Mouse (Mus musculus): Measurements from ENCODE around the gene Ggt7. TPM values are rescaled to one million over a fixed set of nuclear protein-coding genes. Genes with fewer than 3 reads are reported as not detected.

The Ggt7 gene
- polyA plus RNA-seq, 1 experiment from 2014 or later: 50.1 TPM

DNA sequence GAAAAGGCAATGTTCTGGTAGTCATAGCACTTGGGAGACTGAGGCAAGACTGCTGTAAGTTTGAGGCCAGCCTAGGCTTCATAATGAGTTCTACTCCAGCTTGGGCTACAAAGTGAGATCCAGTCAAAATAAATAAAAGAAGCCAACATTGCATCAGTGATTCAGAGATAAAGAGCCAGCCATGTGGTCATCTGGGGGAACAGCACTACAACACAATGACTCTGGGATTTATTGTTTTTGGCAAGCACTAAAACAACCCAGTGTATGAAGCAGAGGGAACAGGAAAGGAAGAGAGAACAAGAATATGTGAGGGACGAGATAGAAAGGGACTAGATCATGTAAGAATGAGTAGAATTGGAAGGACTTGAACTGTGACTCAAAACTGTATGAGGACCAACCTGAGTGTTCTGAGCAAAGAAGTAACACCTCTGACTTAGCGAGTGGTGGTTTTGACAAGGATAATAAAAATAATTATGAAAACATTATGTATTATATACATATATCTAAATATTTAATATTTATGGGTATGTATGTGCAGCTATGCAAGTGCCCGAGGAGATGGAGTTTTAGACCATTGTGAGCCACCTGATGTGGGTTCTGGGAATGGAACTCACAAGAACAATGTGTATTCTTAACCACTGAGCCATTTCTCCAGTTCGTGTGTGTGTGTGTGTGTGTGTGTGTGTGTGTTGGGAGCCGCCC lies 19.9 kb upstream of the Ggt7 start:
- H3K9ac ChIP-seq: no peak overlapping the region
- H3K27me3 ChIP-seq (replicated peaks): no peaks in the 10 kb centered on the region
- H3K27ac ChIP-seq: no peak overlapping the region
- no peak overlapping the region for H3K4me2 ChIP-seq (replicated peaks)
- no peak overlapping the region for H3K4me3 ChIP-seq
- ATAC-seq (ENCODE audit: low FRiP score, low read depth): no peak
- no peaks in the 10 kb centered on the region for H3K36me3 ChIP-seq
- no peaks in the 10 kb centered on the region for H3K4me1 ChIP-seq
- WGBS: 79% methylated on average over 5 of the region's 5 CpGs
- H3K9me3 ChIP-seq: no peaks in the 10 kb centered on the region

DNA sequence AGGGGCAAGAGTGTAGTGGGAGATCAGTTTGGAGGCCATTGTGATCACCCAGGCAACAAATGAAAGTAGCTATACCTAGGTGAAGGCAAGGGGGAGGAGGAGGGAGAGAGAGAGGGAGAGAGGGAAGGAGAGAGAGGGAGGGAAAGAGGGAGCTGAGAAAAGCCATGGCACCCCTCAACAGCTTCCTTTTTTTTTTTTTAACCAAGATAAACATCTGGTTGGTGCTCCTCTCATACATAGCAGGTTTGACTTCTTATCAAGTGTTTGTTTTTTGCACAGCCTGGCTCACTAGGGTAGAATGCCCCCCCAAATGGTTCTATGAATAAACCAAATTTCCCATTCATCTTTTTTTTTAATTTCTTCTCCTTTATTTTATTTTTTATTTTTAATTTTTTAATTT lies 18.3 kb upstream of the Ggt7 start:
- H3K27me3 ChIP-seq (replicated peaks): no peaks in the 10 kb centered on the region
- no peak overlapping the region for H3K4me3 ChIP-seq
- no peak overlapping the region for H3K4me2 ChIP-seq (replicated peaks)
- H3K9me3 ChIP-seq: no peaks in the 10 kb centered on the region
- no peak for ATAC-seq (ENCODE audit: low FRiP score, low read depth)
- H3K27ac ChIP-seq: no peak overlapping the region
- no peak overlapping the region for H3K9ac ChIP-seq
- H3K36me3 ChIP-seq: no peaks in the 10 kb centered on the region
- H3K4me1 ChIP-seq: no peaks in the 10 kb centered on the region

GRCm38 (mm10) chr2:155527367-155527766 lies 9.3 kb upstream of the Ggt7 start:
- H3K4me1 ChIP-seq: no peaks in the 10 kb centered on the region
- no peaks in the 10 kb centered on the region for H3K27me3 ChIP-seq (replicated peaks)
- no peaks in the 10 kb centered on the region for H3K36me3 ChIP-seq
- no peak for ATAC-seq (ENCODE audit: low FRiP score, low read depth)
- 86% methylated on average over 5 of the region's 5 CpGs for WGBS
- H3K4me3 ChIP-seq: no peak overlapping the region
- no peaks in the 10 kb centered on the region for H3K9me3 ChIP-seq
- no peak overlapping the region for H3K27ac ChIP-seq
- H3K4me2 ChIP-seq (replicated peaks): no peak overlapping the region
- H3K9ac ChIP-seq: no peak overlapping the region

GRCm38 (mm10) chr2:155524378-155524777 lies 6.3 kb upstream of the Ggt7 start:
- H3K27ac ChIP-seq: no peak overlapping the region
- H3K9ac ChIP-seq: no peak overlapping the region
- WGBS: 65% methylated on average over 1 of the region's 1 CpGs
- no peaks in the 10 kb centered on the region for H3K36me3 ChIP-seq
- H3K4me2 ChIP-seq (replicated peaks): no peak overlapping the region
- H3K4me3 ChIP-seq: no peak overlapping the region
- no peaks in the 10 kb centered on the region for H3K27me3 ChIP-seq (replicated peaks)
- ATAC-seq (ENCODE audit: low FRiP score, low read depth): no peak
- H3K4me1 ChIP-seq: no peaks in the 10 kb centered on the region
- H3K9me3 ChIP-seq: no peaks in the 10 kb centered on the region

GRCm38 (mm10) chr2:155523706-155524105 lies 5.7 kb upstream of the Ggt7 start:
- Histone ChIP-seq H3K4me1 (peaks cover 3% of the 10 kb centered on the region; the same call in 1 of the 2 replicates), H3K4me2 (replicated peaks) (no peak overlapping the region), H3K9ac (no peak overlapping the region), H3K4me3 (no peak overlapping the region), H3K27ac (no peak overlapping the region), H3K9me3 (no peaks in the 10 kb centered on the region), H3K27me3 (replicated peaks) (no peaks in the 10 kb centered on the region), H3K36me3 (no peaks in the 10 kb centered on the region)
- 73% methylated on average over 5 of the region's 5 CpGs for WGBS
- ATAC-seq (ENCODE audit: low FRiP score, low read depth): no peak

DNA sequence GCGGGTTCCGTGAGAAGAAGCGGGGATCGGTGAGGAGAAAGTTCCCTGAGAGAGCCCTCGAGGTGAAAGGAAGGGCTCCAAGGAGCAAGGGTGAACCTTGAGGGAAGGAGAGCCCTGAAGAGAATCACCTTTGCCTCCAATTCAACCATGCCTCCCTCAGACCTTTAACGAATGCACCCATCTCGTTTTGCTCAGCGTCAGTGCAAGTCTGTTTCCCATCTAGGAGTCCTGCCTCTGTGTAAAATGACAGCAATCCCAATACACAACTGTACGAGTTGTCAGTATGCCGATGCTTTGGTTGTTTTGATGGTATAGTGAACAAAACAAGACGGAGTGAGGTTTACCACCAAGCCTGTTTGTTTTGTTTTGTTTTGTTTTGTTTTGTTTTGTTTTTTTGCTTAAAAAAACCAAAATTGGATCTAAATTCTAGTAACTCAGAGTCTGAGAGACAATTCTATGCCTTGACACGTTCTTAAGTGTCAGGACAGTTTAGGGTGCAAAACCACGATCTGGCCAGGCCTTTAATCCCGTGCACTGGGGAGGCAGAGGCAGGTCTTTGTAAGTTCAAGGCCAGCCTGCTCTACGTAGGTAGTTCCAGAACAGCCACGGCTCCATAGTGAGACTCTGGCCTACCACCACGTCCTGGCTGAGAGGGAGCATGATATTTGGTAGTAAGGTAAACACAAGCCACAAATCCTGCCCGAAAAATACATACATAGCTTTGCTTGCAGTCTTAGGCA lies 664 bp upstream of the Ggt7 start:
- Histone ChIP-seq H3K4me3 (peak overlapping the region; percentile 50), H3K4me1 (peaks cover 18% of the 10 kb centered on the region; the same call in 1 of the 2 replicates), H3K27me3 (replicated peaks) (no peaks in the 10 kb centered on the region), H3K9me3 (no peaks in the 10 kb centered on the region), H3K4me2 (replicated peaks) (peak overlapping the region; percentile 81), H3K27ac (0 out of 2 replicates have a peak overlapping the region, but pooled peaks have one; percentile 50), H3K9ac (peak overlapping the region; percentile 63), H3K36me3 (no peaks in the 10 kb centered on the region)
- WGBS: 28% methylated on average over 18 of the region's 18 CpGs
- ATAC-seq (ENCODE audit: low FRiP score, low read depth): no peak

DNA sequence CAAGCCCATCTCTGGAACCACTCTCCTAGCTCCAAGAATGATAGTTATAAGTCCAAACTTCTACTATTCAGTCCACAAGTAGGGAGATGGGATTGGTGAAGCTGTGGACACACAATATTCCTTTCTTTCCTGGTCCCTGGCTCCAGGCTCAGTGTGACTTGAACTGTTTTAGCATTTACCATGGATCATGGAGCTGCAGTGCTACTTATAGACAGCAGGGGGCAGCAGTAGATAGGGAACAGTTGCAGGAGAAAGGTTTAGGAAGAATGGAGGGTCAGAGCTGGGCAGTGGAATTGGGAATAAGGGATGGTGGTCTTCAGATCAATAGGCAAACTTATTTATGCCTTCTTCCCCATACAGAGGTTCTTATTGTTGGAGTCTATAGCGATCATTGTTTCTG lies 2.1 kb downstream of the Ggt7 start:
- no peak overlapping the region for H3K4me2 ChIP-seq (replicated peaks)
- no peak overlapping the region for H3K9ac ChIP-seq
- H3K4me1 ChIP-seq: peaks cover 29% of the 10 kb centered on the region
- 6% methylated on average over 1 of the region's 1 CpGs for WGBS
- no peaks in the 10 kb centered on the region for H3K27me3 ChIP-seq (replicated peaks)
- H3K9me3 ChIP-seq: no peaks in the 10 kb centered on the region
- H3K27ac ChIP-seq: no peak overlapping the region
- no peaks in the 10 kb centered on the region for H3K36me3 ChIP-seq
- no peak overlapping the region for H3K4me3 ChIP-seq
- ATAC-seq (ENCODE audit: low FRiP score, low read depth): no peak

DNA sequence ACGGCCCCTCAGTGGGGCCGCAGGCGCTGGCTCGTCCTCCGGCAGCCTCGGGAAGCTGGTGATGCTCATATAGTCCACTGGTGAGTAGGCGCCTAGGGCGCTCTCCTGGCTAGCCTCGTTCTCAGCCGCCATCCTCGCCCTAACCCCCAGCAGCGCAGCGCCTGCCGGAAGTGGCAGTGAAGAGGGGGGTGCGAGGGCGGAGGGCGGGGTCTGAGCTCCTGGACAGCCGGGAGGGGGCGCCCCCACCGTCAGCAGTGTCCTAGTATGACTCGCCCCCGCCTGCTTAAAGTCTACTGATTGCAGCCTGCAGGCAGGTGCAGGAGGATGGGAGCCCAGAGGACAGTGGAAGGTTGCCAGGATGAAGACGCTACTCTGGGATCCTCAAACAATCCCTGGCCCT lies 3.4 kb downstream of the Ggt7 start:
- Histone ChIP-seq H3K4me1 (peaks cover 29% of the 10 kb centered on the region), H3K4me2 (replicated peaks) (peak overlapping the region; percentile 82), H3K36me3 (no peaks in the 10 kb centered on the region), H3K4me3 (peak overlapping the region; percentile 60), H3K27ac (no peak overlapping the region), H3K9me3 (no peaks in the 10 kb centered on the region), H3K27me3 (replicated peaks) (no peaks in the 10 kb centered on the region), H3K9ac (peak overlapping the region; percentile 71)
- peak; percentile 17; the same call in 1 of the 2 replicates for ATAC-seq (ENCODE audit: low FRiP score, low read depth)
- WGBS: 1% methylated on average over 23 of the region's 23 CpGs

DNA sequence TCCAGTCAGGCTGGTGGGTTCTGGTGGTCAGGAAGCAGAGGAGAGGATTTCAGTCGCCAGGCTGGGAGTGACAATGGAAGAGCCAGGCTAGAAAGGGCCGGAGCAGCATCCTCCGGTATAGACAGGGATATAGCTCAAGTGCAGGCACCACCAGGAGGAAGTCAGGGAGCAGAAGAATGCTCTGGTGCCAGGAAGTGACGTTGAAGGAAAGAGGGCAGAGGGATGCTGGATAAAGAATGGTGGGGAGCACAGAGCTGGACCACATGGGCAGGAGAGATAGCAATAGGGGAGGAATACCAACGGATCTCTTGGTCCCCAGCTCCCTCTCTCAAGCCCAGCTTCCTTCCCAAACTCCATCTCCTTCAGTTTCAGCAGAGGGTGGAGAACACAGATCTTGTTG lies 4.5 kb downstream of the Ggt7 start:
- Histone ChIP-seq H3K27me3 (replicated peaks) (no peaks in the 10 kb centered on the region), H3K4me1 (peaks cover 24% of the 10 kb centered on the region), H3K27ac (no peak overlapping the region), H3K9ac (0 out of 2 replicates have a peak overlapping the region, but pooled peaks have one; percentile 71), H3K9me3 (no peaks in the 10 kb centered on the region), H3K4me3 (0 out of 2 replicates have a peak overlapping the region, but pooled peaks have one; percentile 60), H3K36me3 (no peaks in the 10 kb centered on the region), H3K4me2 (replicated peaks) (peak overlapping the region; percentile 82)
- WGBS: 79% methylated on average over 5 of the region's 5 CpGs
- ATAC-seq (ENCODE audit: low FRiP score, low read depth): no peak

GRCm38 (mm10) chr2:155512479-155512878 lies 5.6 kb downstream of the Ggt7 start:
- Histone ChIP-seq H3K4me3 (no peak overlapping the region), H3K4me1 (peaks cover 22% of the 10 kb centered on the region), H3K4me2 (replicated peaks) (0 out of 2 replicates have a peak overlapping the region, but pooled peaks have one; percentile 14)

GRCm38 (mm10) chr2:155507721-155508470 lies 10.1 kb downstream of the Ggt7 start:
- 0 out of 2 replicates have a peak, but pooled peaks cover 5% of the 10 kb centered on the region for H3K4me1 ChIP-seq
- WGBS: 81% methylated on average over 10 of the region's 10 CpGs
- H3K27ac ChIP-seq: no peak overlapping the region
- H3K9ac ChIP-seq: no peak overlapping the region
- H3K27me3 ChIP-seq (replicated peaks): no peaks in the 10 kb centered on the region
- no peak overlapping the region for H3K4me3 ChIP-seq
- peaks cover 17% of the 10 kb centered on the region for H3K36me3 ChIP-seq
- H3K9me3 ChIP-seq: no peaks in the 10 kb centered on the region
- ATAC-seq (ENCODE audit: low FRiP score, low read depth): no peak
- H3K4me2 ChIP-seq (replicated peaks): no peak overlapping the region

More at GRCm38 (mm10) chr2:155512479-155512878, 5.6 kb downstream of the Ggt7 start:
- Histone ChIP-seq H3K9me3 (no peaks in the 10 kb centered on the region), H3K27me3 (replicated peaks) (no peaks in the 10 kb centered on the region), H3K9ac (no peak overlapping the region), H3K27ac (no peak overlapping the region), H3K36me3 (no peaks in the 10 kb centered on the region)
- ATAC-seq (ENCODE audit: low FRiP score, low read depth): no peak
- 57% methylated on average over 4 of the region's 4 CpGs for WGBS

DNA sequence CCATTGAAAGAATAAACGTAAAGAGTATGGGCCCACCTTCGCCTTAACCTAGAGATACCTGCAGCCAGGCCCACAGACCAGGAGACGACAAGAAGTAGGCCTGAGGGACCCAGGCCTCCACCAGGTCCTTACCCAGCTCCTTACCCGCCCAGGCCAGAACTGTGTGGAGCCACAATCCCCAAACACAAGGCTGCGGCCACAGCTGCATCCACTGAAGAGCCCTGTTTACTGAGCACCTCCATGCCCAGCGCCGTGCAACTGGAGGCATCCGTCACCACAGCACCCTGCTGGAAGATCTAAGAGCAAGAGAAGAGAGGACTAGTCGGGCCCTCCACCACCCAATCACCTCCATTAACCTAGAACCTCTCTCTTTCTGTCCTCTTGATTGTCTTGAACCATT lies 12.2 kb downstream of the Ggt7 start:
- no peak overlapping the region for H3K4me2 ChIP-seq (replicated peaks)
- H3K27me3 ChIP-seq (replicated peaks): no peaks in the 10 kb centered on the region
- H3K36me3 ChIP-seq: peaks cover 23% of the 10 kb centered on the region
- no peak overlapping the region for H3K4me3 ChIP-seq
- no peak overlapping the region for H3K27ac ChIP-seq
- H3K9ac ChIP-seq: no peak overlapping the region
- no peaks in the 10 kb centered on the region for H3K4me1 ChIP-seq
- WGBS: 94% methylated on average over 9 of the region's 9 CpGs
- no peaks in the 10 kb centered on the region for H3K9me3 ChIP-seq
- no peak for ATAC-seq (ENCODE audit: low FRiP score, low read depth)
